Mouse (Mus musculus) myocyte (in vitro differentiated cells): ENCODE data around the gene Slc44a1.

Experiments used
- CEBPB ChIP-seq: IDR thresholded peaks from 2 replicates; pipeline ENCODE4 v1.6.1; 2011; ENCODE audit warnings: mild to moderate bottlenecking, moderate library complexity; ENCODE audit not compliant: poor library complexity, insufficient read depth, severe bottlenecking
- E2F4 ChIP-seq: IDR thresholded peaks from one replicate; pipeline ENCODE4 v1.6.1; 2011; ENCODE audit warnings: mild to moderate bottlenecking, control low read depth, moderate library complexity; ENCODE audit not compliant: insufficient read depth
- MAX ChIP-seq: IDR thresholded peaks from one replicate; pipeline ENCODE4 v1.6.1; 2011; ENCODE audit warnings: low read depth, mild to moderate bottlenecking, control low read depth
- POLR2A ChIP-seq: IDR thresholded peaks from one replicate; pipeline ENCODE4 v1.6.1; 2011; ENCODE audit warnings: low read depth, mild to moderate bottlenecking, control low read depth, moderate library complexity; ENCODE audit not compliant: insufficient read length
- POLR2AphosphoS2 ChIP-seq: IDR thresholded peaks from one replicate; pipeline ENCODE4 v1.6.1; 2011; ENCODE audit warnings: low read depth, control low read depth; ENCODE audit not compliant: insufficient read length
- REST ChIP-seq: IDR thresholded peaks from one replicate; pipeline ENCODE4 v1.6.1; 2011; ENCODE audit warnings: mild to moderate bottlenecking, control low read depth, moderate library complexity; ENCODE audit not compliant: insufficient read depth, insufficient read length
- TCF12 ChIP-seq: IDR thresholded peaks from one replicate; pipeline ENCODE4 v1.6.1; 2011; ENCODE audit warnings: mild to moderate bottlenecking, control low read depth; ENCODE audit not compliant: poor library complexity, insufficient read depth, severe bottlenecking
- USF1 ChIP-seq: IDR thresholded peaks from one replicate; pipeline ENCODE4 v1.6.1; 2011; ENCODE audit warnings: low read depth, mild to moderate bottlenecking, control low read depth, moderate library complexity

- TF ChIP-seq E2F4 (no peak), POLR2A (no peak), MAX (no peak), USF1 (no peak), REST (no peak), POLR2AphosphoS2 (no peak), TCF12 (no peak), CEBPB (no peak)
Observed at GRCm38 (mm10) chr4:53495646-53496045, 55.4 kb downstream of the Slc44a1 start.
